Mouse (Mus musculus): ENCODE results near the gene Gja10.
A peak's percentile ranks its signal among the peaks of the same experiment; 100 is the strongest.

Gja10 gene

DNA sequence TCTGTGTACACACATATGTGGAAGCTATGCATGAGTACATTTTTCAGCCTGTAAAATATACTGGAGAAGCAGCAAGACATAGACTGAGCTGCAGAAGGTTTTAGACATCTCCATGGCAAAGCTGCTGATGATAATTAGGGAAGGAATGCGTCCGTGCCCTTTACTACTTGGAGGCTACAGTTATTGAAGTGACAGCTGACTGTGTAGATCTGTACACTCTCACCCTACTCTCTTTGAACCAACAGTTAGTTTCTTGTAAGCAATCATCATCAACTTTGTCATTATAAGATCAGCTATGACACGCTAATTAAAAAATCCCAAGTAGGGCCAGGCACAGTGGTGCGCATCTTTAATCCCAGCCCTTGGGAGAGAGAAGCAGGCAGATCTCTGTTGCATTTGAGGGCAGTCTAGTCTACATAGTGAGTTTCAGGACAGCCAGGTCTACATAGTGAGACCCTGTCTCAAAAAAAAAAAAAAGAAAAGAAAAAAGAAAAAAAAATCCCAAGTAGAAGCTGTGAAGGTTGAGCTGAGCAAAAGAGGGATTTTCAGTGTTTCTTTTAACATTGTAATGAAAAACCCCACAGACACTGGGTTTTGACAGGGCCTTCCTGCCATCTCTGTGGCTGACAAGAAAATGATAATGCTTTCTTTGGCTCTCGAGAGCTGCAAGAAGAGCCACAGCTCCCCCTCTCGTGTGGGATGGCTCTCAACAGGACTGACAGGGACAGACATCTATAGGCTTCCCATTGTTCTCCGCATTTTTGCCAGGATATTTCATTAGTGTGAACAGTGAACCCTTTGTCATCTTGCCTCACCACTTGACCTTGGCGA is 41.6 kb downstream of the Gja10 start:
- no peak for DNase-seq

DNA sequence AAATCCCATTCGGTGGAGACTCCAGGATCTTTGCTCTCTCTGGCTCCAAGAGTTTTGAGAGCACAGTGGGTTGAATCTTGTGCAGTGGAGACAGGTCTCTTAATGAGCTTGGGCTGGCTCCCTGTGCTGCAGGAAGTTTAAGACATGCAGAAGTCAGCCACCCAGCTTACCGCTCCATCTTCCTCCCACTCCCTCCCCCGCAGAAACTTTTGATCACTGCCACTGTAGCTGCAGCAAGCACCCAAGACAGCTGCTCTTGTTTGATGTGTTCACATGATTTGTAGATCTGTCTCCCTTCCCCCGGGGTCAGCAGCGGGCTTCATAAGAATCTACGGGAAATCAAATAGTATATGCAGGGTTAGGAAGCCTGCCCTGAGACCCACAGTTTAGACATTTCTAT is 42.3 kb downstream of the Gja10 start:
- peak; percentile 34 to 35 for DNase-seq

DNA sequence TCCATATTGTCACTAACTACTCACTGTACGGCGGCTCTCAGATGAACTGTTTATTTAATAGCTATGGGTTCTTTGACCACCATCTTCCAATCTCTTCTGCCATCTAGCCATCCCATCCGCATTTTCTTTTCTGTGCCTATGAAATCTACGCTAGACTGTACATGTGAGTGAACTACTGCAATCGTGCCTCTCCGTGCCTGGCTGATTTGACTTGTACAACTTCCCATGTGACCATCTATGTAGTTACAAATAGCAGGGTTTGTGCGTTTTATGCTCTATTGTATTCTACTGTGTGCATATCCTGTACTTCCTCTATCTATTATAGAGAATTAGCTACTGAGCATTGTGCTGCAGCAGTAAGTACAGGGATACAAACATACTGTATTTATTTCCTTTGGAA is 47.1 kb downstream of the Gja10 start:
- no peak for DNase-seq

DNA sequence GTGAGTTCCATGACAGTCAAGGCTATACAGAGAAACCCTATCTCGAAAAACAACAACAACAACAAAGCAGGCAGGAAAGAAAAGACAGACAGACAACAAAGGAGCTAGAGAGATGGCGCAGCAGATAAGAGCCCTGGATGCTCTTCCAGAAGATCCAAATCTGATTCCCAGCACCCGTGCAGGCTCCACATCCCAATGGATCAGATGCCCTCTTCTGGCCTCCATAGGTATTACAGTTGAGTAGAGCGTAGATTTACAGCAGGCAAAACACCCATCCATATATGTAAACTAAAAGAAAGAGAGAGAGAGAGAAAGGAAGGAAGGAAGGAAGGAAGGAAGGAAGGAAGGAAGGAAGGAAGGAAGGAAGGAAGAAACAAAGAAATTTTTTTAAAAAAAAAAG is 51.2 kb downstream of the Gja10 start:
- DNase-seq = peak in 1 of 2 experiments; percentile 44

DNA sequence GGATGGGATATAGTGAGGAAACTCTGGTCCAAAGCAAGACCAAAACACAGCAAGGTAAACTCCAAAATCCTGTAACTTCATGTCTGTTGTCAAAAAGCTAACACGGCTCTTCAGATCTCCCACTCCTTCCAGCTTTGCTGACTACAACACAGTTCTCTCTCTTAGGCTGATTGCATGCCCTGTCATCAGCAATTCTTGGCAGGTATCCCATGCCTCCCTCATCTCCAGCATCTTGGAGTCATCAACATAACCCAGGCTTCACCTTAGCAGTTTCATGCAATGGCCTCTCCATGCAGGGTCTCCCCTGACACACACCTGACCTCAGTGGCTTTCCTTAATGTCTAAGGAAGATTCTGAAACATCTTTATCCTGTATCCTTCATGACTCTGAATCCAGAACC is 53.4 kb downstream of the Gja10 start:
- no peak for DNase-seq

Data from lung, postnatal 4 days (tissue).